Mouse (Mus musculus): ENCODE data around the gene Nmt2. TPM values are rescaled to one million over a fixed set of nuclear protein-coding genes. Genes with fewer than 3 reads are reported as not detected.

Nmt2 gene
- total and polyA plus RNA-seq, 3 experiments: 3.7 to 10.4 (median 7.8) TPM

DNA sequence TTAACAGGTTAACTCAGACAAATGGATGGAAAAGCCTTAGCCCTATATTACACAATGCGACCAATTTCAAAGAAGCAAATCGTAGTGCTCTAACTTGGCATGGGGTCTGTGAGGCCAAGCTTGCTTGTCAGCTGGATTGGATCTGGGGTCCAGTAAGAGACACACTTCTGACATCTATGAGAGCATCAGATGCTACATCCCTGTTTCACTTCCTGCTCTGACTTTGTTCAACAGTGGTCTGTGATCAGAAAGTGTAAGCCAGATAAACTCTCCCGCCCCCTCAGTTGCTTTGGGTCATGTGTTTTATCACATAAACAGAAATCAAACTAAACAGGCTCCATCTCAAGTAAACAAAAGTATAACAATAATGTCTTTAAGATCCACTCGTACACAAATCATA lies 64.4 kb downstream of the Nmt2 start:
- Histone ChIP-seq H3K27me3 (ENCODE audit: control insufficient read depth, insufficient read depth, low read length) (peaks cover 3% of the 10 kb centered on the region; the same call in 1 of the 2 replicates), H3K36me3 (ENCODE audit: control insufficient read depth, insufficient read depth, low read length) (no peaks in the 10 kb centered on the region), H3K27ac (no peak overlapping the region), H3K4me1 (ENCODE audit: control insufficient read depth, insufficient read depth, low read length) (no peaks in the 10 kb centered on the region), H3K9ac (ENCODE audit: low read depth, low read length) (no peak overlapping the region), H3K79me2 (replicated peaks; ENCODE audit: control insufficient read depth, insufficient read depth, low read length) (no peaks in the 10 kb centered on the region), H3K4me3 (no peak overlapping the region)
- TF ChIP-seq CTCF (IDR thresholded peaks at IDR 0.05): no peak
- no peak for TF ChIP-seq EP300 (IDR thresholded peaks at IDR 0.05; ENCODE audit: insufficient read depth, low read depth, low read length)
- TF ChIP-seq POLR2A (IDR thresholded peaks at IDR 0.05; ENCODE audit: insufficient read depth, low read depth, low read length): no peak
- no peak for DNase-seq
- intact Hi-C loops (cut with DNase I): loop anchor here (2.0 to 10.0 kb wide), 3 partner anchors 199 to 446 kb away; no protein-coding TSS in a partner anchor
- 70% methylated on average over 4 of the region's 4 CpGs for WGBS

DNA sequence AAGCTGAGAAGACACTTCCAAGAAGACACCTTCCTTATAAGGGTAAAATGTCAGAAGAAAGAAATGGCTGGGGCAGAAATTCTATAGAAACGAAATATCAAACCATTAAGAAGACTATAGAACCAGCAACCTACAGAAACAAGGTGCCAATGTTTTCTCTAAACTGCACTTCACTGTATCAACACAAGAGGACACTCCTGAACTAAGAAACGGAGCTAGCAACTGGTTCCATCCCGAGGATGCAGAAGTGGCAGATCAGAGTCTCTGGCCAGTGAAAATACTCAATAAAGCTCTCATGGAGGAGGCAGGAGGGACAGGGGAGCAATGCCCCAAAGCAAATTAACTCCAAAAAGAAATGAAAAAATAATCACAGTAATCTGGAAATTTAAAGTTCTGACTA lies 64.9 kb downstream of the Nmt2 start:
- H3K4me1 ChIP-seq (ENCODE audit: control insufficient read depth, insufficient read depth, low read length): no peaks in the 10 kb centered on the region
- 20% methylated on average over 3 of the region's 3 CpGs for WGBS
- no peaks in the 10 kb centered on the region for H3K27me3 ChIP-seq (ENCODE audit: control insufficient read depth, insufficient read depth, low read length)
- H3K9ac ChIP-seq (ENCODE audit: low read depth, low read length): no peak overlapping the region
- H3K27ac ChIP-seq: no peak overlapping the region
- no peak for TF ChIP-seq POLR2A (IDR thresholded peaks at IDR 0.05; ENCODE audit: insufficient read depth, low read depth, low read length)
- peak; percentile 80 for TF ChIP-seq CTCF (IDR thresholded peaks at IDR 0.05)
- no peak for TF ChIP-seq EP300 (IDR thresholded peaks at IDR 0.05; ENCODE audit: insufficient read depth, low read depth, low read length)
- intact Hi-C loops (cut with DNase I): loop anchor here (2.0 to 10.0 kb wide), 3 partner anchors 198 to 446 kb away; no protein-coding TSS in a partner anchor
- no peaks in the 10 kb centered on the region for H3K36me3 ChIP-seq (ENCODE audit: control insufficient read depth, insufficient read depth, low read length)
- H3K4me3 ChIP-seq: no peak overlapping the region
- H3K79me2 ChIP-seq (replicated peaks; ENCODE audit: control insufficient read depth, insufficient read depth, low read length): no peaks in the 10 kb centered on the region
- no peak for DNase-seq

DNA sequence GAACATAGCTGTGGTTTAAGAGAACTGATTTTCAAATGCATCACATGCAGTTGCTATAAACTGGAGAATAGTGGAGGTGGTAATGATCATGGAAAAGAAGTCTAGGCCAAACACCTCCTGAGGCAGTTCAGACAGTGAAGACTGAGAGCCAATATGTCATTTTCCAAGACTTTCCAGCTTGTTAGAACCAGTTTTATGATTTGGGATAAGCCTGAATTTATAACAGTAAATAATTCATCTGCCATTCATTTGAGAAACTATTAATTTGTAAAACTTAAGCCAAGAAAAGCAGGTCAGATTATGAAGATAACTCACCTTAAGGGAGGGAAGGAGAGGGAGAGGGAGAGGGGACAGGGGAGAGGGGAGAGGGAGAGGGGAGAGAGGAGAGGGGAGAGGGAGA lies 69.1 kb downstream of the Nmt2 start:
- H3K79me2 ChIP-seq (replicated peaks; ENCODE audit: control insufficient read depth, insufficient read depth, low read length): no peaks in the 10 kb centered on the region
- H3K27me3 ChIP-seq (ENCODE audit: control insufficient read depth, insufficient read depth, low read length): no peaks in the 10 kb centered on the region
- no peak for DNase-seq
- no peak overlapping the region for H3K9ac ChIP-seq (ENCODE audit: low read depth, low read length)
- H3K4me1 ChIP-seq (ENCODE audit: control insufficient read depth, insufficient read depth, low read length): no peaks in the 10 kb centered on the region
- H3K4me3 ChIP-seq: no peak overlapping the region
- no peak overlapping the region for H3K27ac ChIP-seq
- no peaks in the 10 kb centered on the region for H3K36me3 ChIP-seq (ENCODE audit: control insufficient read depth, insufficient read depth, low read length)
- no peak for TF ChIP-seq EP300 (IDR thresholded peaks at IDR 0.05; ENCODE audit: insufficient read depth, low read depth, low read length)
- no peak for TF ChIP-seq POLR2A (IDR thresholded peaks at IDR 0.05; ENCODE audit: insufficient read depth, low read depth, low read length)
- TF ChIP-seq CTCF (IDR thresholded peaks at IDR 0.05): no peak
- intact Hi-C loops (cut with DNase I): no loop called here

DNA sequence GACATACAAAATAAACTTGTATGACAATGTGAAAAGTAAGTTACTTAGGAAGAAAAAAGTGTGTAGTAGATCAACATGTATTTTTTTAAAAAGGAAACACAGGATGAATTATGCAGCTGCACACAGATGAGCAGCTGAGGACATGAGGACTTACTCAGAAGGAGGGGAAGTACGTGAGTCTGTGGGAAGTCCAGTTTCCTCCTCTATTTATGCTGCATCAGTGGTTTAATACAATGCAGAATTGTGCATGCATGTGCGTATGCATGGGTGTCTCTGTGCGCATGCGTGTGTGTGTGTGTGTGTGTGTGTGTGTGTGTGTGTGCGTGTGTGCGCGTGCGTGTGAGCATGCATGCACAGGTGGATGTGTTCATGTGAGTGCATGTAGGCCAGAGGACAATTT lies 71.8 kb downstream of the Nmt2 start:
- intact Hi-C loops (cut with DNase I): no loop called here
- DNase-seq: no peak

DNA sequence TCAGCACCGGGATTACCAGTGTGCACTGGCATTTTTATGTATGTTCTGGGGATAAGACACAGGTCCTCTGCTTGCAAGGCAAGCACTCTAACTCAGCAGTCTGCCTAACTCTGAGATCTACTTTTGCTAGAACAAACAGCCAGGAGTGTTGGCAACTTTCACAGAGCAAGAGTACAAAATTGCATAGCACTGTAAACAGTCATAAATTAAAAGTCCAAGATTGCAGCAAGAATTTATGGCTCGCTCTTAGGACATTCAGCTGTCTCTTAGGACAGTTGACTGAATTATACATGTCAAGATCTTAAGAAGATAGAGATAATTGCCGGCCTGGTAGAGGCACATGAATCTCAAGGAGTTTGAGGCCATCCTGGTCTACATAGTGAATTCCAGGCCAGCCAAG lies 72.3 kb downstream of the Nmt2 start:
- 77% methylated on average over 3 of the region's 3 CpGs for WGBS
- H3K79me2 ChIP-seq (replicated peaks; ENCODE audit: control insufficient read depth, insufficient read depth, low read length): no peaks in the 10 kb centered on the region
- intact Hi-C loops (cut with DNase I): no loop called here

More for the DNA sequence above, 71.8 kb downstream of the Nmt2 start:
- no peaks in the 10 kb centered on the region for H3K79me2 ChIP-seq (replicated peaks; ENCODE audit: control insufficient read depth, insufficient read depth, low read length)
- no peak overlapping the region for H3K9ac ChIP-seq (ENCODE audit: low read depth, low read length)
- 82% methylated on average over 8 of the region's 8 CpGs for WGBS
- TF ChIP-seq CTCF (IDR thresholded peaks at IDR 0.05) (no peak), EP300 (IDR thresholded peaks at IDR 0.05; ENCODE audit: insufficient read depth, low read depth, low read length) (no peak), POLR2A (IDR thresholded peaks at IDR 0.05; ENCODE audit: insufficient read depth, low read depth, low read length) (no peak)
- H3K4me1 ChIP-seq (ENCODE audit: control insufficient read depth, insufficient read depth, low read length): no peaks in the 10 kb centered on the region
- no peaks in the 10 kb centered on the region for H3K27me3 ChIP-seq (ENCODE audit: control insufficient read depth, insufficient read depth, low read length)
- no peak overlapping the region for H3K4me3 ChIP-seq
- no peaks in the 10 kb centered on the region for H3K36me3 ChIP-seq (ENCODE audit: control insufficient read depth, insufficient read depth, low read length)
- H3K27ac ChIP-seq: no peak overlapping the region

DNA sequence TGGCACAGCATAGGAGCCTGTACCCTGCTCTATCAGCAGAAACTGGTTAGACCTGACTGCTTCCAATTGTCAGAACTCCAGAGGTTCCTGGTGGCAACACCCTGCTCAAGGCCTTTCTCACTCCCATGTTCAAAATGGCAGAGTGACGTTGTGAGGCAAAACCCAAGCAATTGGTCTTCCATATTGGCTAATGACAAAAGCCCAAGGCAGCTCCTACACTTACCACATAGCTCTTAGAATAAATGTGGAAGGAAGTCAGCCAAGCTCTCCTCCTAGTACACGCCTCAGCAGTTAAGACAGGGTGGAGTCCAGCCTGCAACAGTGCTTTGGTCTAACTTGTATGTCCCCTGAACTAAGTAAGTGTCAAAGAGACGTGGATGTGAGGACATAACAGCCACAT lies 73.9 kb downstream of the Nmt2 start:
- H3K27me3 ChIP-seq (ENCODE audit: control insufficient read depth, insufficient read depth, low read length): no peaks in the 10 kb centered on the region
- 66% methylated on average over 3 of the region's 3 CpGs for WGBS
- H3K79me2 ChIP-seq (replicated peaks; ENCODE audit: control insufficient read depth, insufficient read depth, low read length): no peaks in the 10 kb centered on the region
- H3K4me3 ChIP-seq: no peak overlapping the region
- H3K9ac ChIP-seq (ENCODE audit: low read depth, low read length): no peak overlapping the region
- no peaks in the 10 kb centered on the region for H3K4me1 ChIP-seq (ENCODE audit: control insufficient read depth, insufficient read depth, low read length)
- no peak for DNase-seq
- intact Hi-C loops (cut with DNase I): no loop called here
- no peaks in the 10 kb centered on the region for H3K36me3 ChIP-seq (ENCODE audit: control insufficient read depth, insufficient read depth, low read length)
- TF ChIP-seq CTCF (IDR thresholded peaks at IDR 0.05): no peak
- no peak for TF ChIP-seq EP300 (IDR thresholded peaks at IDR 0.05; ENCODE audit: insufficient read depth, low read depth, low read length)
- TF ChIP-seq POLR2A (IDR thresholded peaks at IDR 0.05; ENCODE audit: insufficient read depth, low read depth, low read length): no peak
- H3K27ac ChIP-seq: no peak overlapping the region

More for the DNA sequence above, 72.3 kb downstream of the Nmt2 start:
- no peaks in the 10 kb centered on the region for H3K36me3 ChIP-seq (ENCODE audit: control insufficient read depth, insufficient read depth, low read length)
- H3K4me1 ChIP-seq (ENCODE audit: control insufficient read depth, insufficient read depth, low read length): no peaks in the 10 kb centered on the region
- no peaks in the 10 kb centered on the region for H3K27me3 ChIP-seq (ENCODE audit: control insufficient read depth, insufficient read depth, low read length)
- no peak overlapping the region for H3K9ac ChIP-seq (ENCODE audit: low read depth, low read length)
- DNase-seq: no peak
- no peak for TF ChIP-seq EP300 (IDR thresholded peaks at IDR 0.05; ENCODE audit: insufficient read depth, low read depth, low read length)
- no peak for TF ChIP-seq POLR2A (IDR thresholded peaks at IDR 0.05; ENCODE audit: insufficient read depth, low read depth, low read length)
- TF ChIP-seq CTCF (IDR thresholded peaks at IDR 0.05): no peak
- H3K4me3 ChIP-seq: no peak overlapping the region
- no peak overlapping the region for H3K27ac ChIP-seq
